Mouse (Mus musculus) left cerebral cortex, postnatal 10 days (tissue): ENCODE data around the gene Nyap2. TPM values are rescaled to one million over a fixed set of nuclear protein-coding genes. Genes with fewer than 3 reads are reported as not detected.

Experiments used
- DNase-seq, 2 experiments: peaks; one replicate each; pipeline ENCODE4 v3.0.0; 2021 to 2022; ENCODE audit warnings: low spot score in 2 of 2, mixed read lengths in 1 of 2; ENCODE audit errors: extremely low spot score in 1 of 2
- intact Hi-C: fragments of 180-260 bp; cut with DNase I; formaldehyde crosslinking; loops from one replicate; pipeline ENCODE4 v1.15.1; 2025
- total RNA-seq, 2 experiments: library from RNA; stranded (reverse); gene quantifications; 2 replicates each; pipeline ENCODE4 v1.2.3; 2021

Gene Nyap2
- total RNA-seq, result 10 to 100 TPM; 49.2 to 52.7 TPM

GRCm38 (mm10) chr1:81076831-81077664 lies at the start of gene Nyap2:
Gene Nyap2 (plus strand): TSS chr1:81076950.
- DNase-seq, result peak; percentile 56 to 69
- intact Hi-C loops, result loop anchor here (10.0 kb wide), 2 partner anchors 128 to 222 kb away; no protein-coding TSS in a partner anchor

- intact Hi-C loops, result no loop called here
- no peak for DNase-seq
Measured at GRCm38 (mm10) chr1:81042907-81043868, 33.6 kb upstream of the Nyap2 start.

DNA sequence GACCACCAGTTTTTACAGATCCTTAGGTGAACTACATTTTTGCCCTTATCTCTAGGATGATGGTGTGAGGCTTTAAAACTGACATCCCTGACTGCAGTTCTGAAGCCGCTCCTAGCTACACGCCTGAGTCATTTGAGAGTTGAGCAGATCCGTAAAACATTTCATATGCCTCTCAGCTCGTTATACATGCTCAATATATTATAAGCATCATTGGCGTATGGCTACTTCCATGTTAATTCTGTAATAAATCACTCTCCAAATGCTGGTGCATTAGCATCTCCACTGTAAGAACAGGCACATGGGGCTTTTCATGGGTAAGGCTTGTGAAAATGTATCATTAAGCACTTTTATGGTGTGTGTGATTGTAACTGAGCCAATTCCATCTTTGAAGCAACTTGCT lies 18.4 kb upstream of the Nyap2 start:
- DNase-seq, result no peak

GRCm38 (mm10) chr1:81058835-81059234 lies 17.9 kb upstream of the Nyap2 start:
- DNase-seq, result no peak
- intact Hi-C loops, result no loop called here

More for the DNA sequence above, 18.4 kb upstream of the Nyap2 start:
- intact Hi-C loops, result no loop called here

GRCm38 (mm10) chr1:81062811-81063210 lies 13.9 kb upstream of the Nyap2 start:
- intact Hi-C loops, result no loop called here
- DNase-seq, result no peak

DNA sequence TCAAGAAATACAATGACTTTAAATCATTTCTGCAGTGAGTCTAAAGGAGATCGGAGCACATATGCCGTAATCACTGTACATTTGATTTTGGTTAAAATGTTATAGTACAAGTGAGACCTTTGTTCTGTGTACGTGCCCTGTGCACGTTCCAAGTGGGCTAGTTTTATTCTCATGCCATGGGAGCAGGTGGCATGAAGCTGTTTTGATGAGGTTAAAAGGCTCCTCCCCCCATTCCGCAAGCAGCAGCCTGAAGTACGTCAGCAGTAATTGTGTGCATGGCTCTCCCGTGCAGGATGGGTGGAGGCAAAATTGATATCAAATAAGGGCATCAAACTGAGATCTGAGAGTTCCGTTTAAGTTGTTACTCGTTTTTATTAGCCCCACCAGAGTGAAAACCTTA lies 491 bp upstream of the Nyap2 start:
- intact Hi-C loops, result loop anchor here (10.0 kb wide), 2 partner anchors 129 to 221 kb away; no protein-coding TSS in a partner anchor
- DNase-seq, result peak; percentile 25 to 46

DNA sequence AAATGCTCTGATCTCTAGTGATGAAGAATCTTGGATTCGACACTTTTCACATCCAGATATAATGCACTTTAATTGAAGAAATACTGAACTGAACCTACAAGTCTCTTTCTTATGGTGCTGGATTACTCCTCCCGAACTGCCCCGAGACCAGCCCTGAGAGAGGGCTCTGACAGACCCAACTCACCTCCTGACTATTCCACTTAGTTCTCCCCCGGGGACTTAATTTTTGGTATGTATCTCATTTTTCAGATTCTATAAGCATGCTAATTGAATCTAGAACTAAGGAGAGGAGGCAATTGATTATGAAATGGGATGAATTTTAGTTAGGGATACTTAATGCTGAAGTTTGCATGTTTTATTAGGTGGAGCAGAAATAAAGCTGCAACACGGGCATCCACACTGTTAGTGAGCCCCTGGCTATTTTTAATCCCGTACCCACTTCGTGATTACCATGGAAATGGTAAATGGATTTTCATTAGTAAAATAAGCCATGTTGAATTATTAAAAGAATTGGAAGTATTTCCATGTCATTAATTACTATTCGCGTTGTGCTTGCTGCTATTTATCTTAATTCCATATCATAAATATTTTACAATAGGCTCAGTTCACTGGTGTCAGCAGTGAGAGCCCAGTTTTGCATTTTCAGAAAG lies 1.0 kb downstream of the Nyap2 start:
- no peak for DNase-seq
- intact Hi-C loops, result loop anchor here (10.0 kb wide), 2 partner anchors 127 to 223 kb away; no protein-coding TSS in a partner anchor

GRCm38 (mm10) chr1:81087485-81087884 lies 10.7 kb downstream of the Nyap2 start:
- intact Hi-C loops, result no loop called here
- no peak for DNase-seq

DNA sequence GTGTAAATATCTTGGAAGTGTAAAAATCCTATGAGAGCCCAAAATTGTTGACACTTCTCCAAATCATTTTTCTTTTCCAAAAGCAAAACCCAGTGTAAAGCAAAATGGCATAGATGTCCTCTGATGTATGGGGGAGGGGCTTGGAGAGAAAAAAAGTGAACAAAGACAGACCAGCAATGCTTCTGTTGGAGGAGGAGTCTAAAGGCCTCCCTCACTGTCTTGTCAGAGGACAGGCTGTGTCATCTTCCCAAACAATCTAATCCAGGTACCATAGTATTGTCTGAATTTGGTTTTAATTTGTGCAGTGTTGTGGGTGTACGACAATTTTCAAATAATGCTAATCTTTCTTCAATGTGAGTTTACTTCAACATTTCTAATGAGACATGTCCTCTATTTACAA lies 13.7 kb downstream of the Nyap2 start:
- intact Hi-C loops, result no loop called here
- no peak for DNase-seq

DNA sequence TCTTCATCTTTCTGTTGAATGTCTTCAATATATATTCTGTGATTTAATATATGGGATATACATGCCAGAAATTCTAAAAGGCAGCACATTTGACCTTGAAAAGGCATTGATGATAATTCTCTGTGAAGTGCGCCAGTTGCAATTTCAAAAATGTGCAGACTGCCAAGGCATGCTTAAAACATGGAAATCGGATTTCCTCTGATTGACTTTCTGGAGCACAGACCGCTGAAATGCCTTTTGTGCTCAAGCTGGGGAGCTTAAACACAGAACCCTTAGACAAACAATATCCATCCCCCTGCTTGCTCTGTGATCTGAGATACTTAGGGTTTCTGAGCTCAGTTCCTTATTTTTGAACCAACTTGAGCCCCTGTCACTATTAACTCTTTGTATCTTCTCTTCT lies 14.2 kb downstream of the Nyap2 start:
- no peak for DNase-seq

DNA sequence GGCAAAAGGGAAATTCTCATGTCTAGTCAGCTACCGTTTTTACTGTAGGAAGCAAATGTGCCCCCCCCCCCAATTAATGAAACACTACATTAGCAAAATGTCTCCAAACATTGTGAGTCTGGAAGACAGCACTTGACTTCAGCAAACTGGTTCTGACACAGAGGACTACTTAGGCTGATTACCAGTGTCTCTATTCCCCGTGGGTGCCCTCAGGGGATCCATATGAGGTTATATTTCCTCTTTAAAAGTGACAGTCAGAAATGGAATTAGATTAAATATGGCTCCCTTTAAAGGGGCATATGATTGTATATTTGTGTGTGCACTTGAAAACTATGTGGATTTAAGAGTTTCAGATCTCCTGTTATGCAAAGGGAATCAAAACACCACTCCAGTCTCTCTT lies 15.3 kb downstream of the Nyap2 start:
- DNase-seq, result no peak
- intact Hi-C loops, result no loop called here

More for the DNA sequence above, 14.2 kb downstream of the Nyap2 start:
- intact Hi-C loops, result no loop called here

DNA sequence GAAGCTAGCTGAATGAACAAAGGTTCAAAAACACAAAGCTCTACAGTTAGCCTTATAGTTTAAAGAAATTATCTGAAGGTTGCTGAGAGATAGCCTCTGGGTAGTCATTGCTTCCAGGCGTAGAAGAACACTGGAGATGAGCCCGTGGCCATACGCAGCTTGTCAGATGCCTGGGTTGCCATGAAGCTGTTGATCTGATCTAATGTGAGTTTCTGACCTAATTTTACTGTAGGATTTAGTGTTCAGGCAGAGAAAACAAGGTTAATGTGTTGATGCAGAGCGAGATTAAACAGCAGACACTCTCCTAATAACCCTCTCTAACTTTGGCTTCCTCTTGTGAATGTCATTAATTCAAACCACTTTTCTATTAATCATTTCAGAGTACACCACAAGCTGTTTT lies 16.1 kb downstream of the Nyap2 start:
- DNase-seq, result no peak
- intact Hi-C loops, result no loop called here

DNA sequence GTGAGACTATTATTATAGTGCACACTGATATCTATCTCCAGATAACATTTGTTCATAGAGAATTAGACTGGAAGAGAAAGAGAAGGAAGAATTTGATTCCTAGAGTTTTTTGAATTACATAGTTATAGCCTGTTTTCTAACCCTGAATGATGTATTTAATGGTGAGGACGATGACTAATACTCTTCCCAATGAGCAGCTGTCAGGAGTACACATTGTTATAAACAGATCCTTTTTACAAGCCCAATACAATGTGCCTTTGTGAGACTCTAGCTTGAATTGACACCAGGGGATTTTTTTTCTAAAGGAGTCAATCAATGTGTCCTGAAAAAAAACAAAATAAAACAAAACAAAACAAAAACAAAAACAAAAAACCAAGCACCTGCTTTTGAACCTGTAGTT lies 22.2 kb downstream of the Nyap2 start:
- DNase-seq, result no peak
- intact Hi-C loops, result no loop called here

DNA sequence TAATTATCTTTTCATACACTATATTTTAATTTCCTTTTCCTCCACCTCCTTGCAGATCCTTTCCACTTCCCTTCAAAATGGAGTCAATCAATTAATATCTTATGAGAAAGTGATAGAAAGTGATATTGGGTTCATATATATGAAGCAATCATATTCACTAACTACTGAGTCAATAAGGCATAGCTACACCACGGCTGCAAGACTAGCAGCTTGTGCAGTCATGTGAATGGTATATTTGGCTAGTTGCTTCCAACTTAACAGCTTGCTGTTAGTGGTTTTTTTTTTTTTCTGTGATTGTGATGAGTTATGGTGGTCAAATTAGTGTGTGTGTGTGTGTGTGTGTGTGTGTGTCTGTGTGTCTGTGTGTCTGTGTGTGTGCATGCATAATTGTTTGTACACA lies 25.0 kb downstream of the Nyap2 start:
- no peak for DNase-seq
- intact Hi-C loops, result no loop called here

DNA sequence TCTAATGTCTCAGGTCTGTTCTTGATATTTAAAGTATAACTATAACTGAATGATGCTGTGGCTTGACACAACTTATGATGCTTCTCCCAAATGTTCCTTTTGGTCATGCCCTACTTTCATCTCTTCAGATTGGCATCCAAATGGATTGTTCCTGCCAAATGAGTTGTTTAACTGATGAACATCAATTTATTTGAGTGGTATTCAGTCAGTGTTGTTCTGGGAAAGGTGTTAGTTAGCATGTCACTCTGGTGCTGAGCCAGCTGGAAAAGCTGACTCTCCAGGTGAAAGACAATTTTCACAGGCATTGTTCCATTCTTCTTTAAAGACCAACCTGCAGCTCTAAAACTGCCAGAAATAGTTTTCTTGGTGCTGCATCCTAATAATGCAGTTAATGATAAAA lies 43.0 kb downstream of the Nyap2 start:
- DNase-seq, result no peak
- intact Hi-C loops, result no loop called here

DNA sequence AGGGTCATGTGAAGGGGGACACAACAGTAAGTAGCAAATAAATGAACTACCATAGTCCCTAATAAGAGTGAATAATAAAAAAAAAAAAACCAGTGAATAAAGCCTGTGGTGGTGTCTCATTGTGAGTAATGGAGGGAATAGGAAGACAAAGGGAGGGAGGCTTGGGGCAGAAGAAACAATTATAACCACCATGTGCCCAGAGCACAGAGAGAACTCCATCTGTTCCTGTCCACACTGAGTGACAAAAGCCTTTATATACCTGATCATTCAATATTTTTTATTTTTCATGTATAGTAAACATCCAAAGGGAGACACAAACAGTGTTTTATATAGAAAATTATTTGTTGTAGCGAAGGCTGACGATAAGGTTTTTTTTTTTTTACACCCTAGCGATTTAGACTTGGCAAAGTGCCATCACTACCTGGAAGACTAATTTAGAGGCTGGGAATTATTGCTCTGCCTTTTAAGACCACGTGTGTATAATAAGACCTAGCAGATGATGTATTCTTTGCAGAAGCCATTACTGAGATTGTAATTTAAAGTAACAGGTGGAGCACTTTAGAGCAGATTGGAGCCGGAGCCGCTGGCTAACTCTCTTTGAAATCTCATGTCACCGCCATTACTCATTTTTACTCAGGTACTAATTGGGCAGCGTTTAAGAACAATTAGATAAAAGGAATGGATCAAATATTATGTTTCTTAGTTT lies 55.4 kb downstream of the Nyap2 start:
- intact Hi-C loops, result no loop called here
- no peak for DNase-seq

DNA sequence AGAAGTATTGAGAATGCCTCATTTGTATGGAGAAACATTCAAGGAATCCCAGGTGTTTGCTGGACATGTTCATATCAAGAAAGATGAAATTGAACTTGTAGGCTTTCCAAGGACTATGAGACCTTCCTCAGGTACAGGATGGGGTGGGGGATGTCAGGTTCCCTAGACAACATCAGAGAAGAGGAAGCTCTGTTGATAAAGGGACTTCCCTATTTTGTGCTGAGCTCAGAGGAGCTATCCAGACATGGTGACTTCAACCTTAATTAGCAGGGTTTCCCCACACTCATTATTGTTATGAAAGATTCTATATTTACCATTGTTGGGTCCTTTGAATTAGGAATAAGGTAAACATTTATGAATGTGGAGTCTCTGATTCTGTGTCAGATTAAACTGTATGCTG lies 67.1 kb downstream of the Nyap2 start:
- intact Hi-C loops, result no loop called here
- no peak for DNase-seq

- no peak for DNase-seq
- intact Hi-C loops, result no loop called here
Measured at GRCm38 (mm10) chr1:81145576-81145975, 68.8 kb downstream of the Nyap2 start.

GRCm38 (mm10) chr1:81169245-81169644 lies 92.5 kb downstream of the Nyap2 start:
- intact Hi-C loops, result no loop called here
- DNase-seq, result no peak
